ENCODE assay signal across 26 mouse cellular contexts in the genomic region with DNA sequence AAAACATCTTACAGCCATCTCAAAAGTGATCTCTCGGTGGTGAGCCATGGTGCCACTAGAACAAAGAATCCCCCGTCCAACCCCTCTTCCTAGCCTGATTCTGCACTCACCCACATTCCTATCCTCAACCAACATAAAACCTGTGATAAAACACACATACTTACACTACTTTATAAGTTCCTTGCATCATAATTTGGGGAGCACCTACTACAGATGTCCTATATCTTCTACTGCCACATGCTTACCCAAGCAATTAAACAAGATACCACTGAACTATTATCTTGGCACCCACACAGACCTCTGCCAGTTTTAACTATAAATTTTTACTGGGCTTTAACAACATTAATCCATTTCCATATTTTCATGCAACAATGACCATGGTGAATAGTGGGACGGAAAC.
"Had no signal": no experiment of that assay in that cellular context is flagged by ENCODE, and none has a peak within 500 bp of the region (broad histone marks: within the 10 kb centered on the region; RNA-seq: fewer than 3 reads in every experiment).

No protein-coding gene starts in this region.

- H3K9ac ChIP-seq: forebrain, postnatal 0 days; heart, embryonic 12.5 days; hindbrain, embryonic 12.5 days; hindbrain, embryonic 14.5 days; intestine, embryonic 15.5 days; limb, embryonic 13.5 days had no signal

- H3K4me1 ChIP-seq: hindbrain, embryonic 12.5 days; intestine, embryonic 15.5 days; limb, embryonic 13.5 days had no signal

- ATAC-seq: forebrain, postnatal 0 days; hindbrain, embryonic 16.5 days; inflammation-experienced regulatory T-cells, adult 6 months; intestine, embryonic 15.5 days; intestine, postnatal 0 days had no signal

- H3K4me3 ChIP-seq: heart, adult 2 months; heart, embryonic 10.5 days; heart, embryonic 12.5 days; hindbrain, embryonic 10.5 days; hindbrain, embryonic 12.5 days; intestine, embryonic 15.5 days; layer of hippocampus, adult 2 months; limb, embryonic 13.5 days had no signal

- H3K4me2 ChIP-seq: heart, embryonic 12.5 days; hindbrain, embryonic 12.5 days; hindbrain, embryonic 14.5 days; intestine, embryonic 15.5 days; limb, embryonic 13.5 days had no signal

- H3K27me3 ChIP-seq: hindbrain, embryonic 12.5 days; intestine, embryonic 15.5 days; limb, embryonic 13.5 days had no signal

- H3K27ac ChIP-seq: heart, adult 2 months; heart, embryonic 10.5 days; hindbrain, embryonic 10.5 days; hindbrain, embryonic 12.5 days; hindbrain, embryonic 14.5 days; intestine, embryonic 15.5 days; layer of hippocampus, adult 2 months; limb, embryonic 13.5 days had no signal

- DNase-seq: forebrain, postnatal 0 days; gastrocnemius, postnatal 14 days; gastrocnemius, postnatal 36 days; heart, adult 11 months; heart, adult 2 months; heart, postnatal 10 days; heart, postnatal 4 days; kidney, adult 18-20 months; kidney, adult 8-10 months; kidney, postnatal 10 days; kidney, postnatal 25 days; kidney, postnatal 4 days; layer of hippocampus, adult 9-11 months; layer of hippocampus, postnatal 36 days; left cerebral cortex, postnatal 4 days had no signal

- H3K36me3 ChIP-seq: heart, embryonic 10.5 days; heart, embryonic 12.5 days; hindbrain, embryonic 10.5 days; hindbrain, embryonic 12.5 days; intestine, embryonic 15.5 days; limb, embryonic 13.5 days had no signal

- H3K9me3 ChIP-seq: heart, embryonic 10.5 days; heart, embryonic 12.5 days; hindbrain, embryonic 10.5 days; hindbrain, embryonic 12.5 days; intestine, embryonic 15.5 days; limb, embryonic 13.5 days had no signal
